Mouse (Mus musculus) effector memory CD4-positive, alpha-beta T cell, adult 5 months (primary cell): ENCODE measurements around the gene Oprm1. TPM values are rescaled to one million over a fixed set of nuclear protein-coding genes. Genes with fewer than 3 reads are reported as not detected.

Source experiments
- polyA plus RNA-seq: library from polyadenylated mRNA; unstranded; fragments of 100-300 nt; shearing (Covaris generic); gene quantifications from one replicate; pipeline ENCODE4 v1.2.1, GENCODE M21; 2017

The Oprm1 gene
- polyA plus RNA-seq, result 0.52 TPM

GRCm38 (mm10) chr10:6758206-6758605 is at the start of gene Oprm1:
Gene Oprm1 (plus strand): TSS chr10:6758506.

GRCm38 (mm10) chr10:6761287-6761811 is 3.0 kb downstream of the Oprm1 start, which contains the start of gene Gm10945:
Gene Gm10945 (minus strand): TSS chr10:6761761.

GRCm38 (mm10) chr10:7052315-7053017 is 294.2 kb downstream of the Oprm1 start, which contains the start of gene Ipcef1:
Gene Ipcef1 (minus strand): TSS chr10:7052478.

Other genes with a start within 250 kb of the Oprm1 start
- gene Gm10945, start 3.3 kb downstream of the Oprm1 start, polyA plus RNA-seq, result not detected